Comparison of ENCODE assay signal across 28 mouse cellular contexts in the genomic region with DNA sequence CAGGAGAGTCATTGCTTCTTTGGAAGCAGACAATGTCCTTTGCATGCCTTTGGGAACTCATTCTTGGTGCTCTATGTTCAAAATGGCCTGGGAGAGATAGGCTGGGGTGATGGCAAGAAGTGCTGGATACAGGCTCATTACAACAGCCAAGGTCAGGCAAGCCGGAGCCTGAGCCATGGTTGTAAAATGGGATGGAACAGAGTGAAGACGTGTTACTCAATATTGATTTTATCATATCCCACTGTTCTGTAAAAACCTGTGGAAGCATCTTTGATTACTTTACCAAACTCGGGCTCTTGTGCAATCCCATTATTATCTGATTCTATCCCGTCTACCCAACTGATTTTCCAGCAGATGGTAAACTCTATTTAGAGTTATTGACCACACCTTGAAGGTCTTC.
"Had no signal": no experiment of that assay in that cellular context is flagged by ENCODE, and none has a peak within 500 bp of the region (broad histone marks: within the 10 kb centered on the region; RNA-seq: fewer than 3 reads in every experiment).

No protein-coding gene starts in this region.

- DNase-seq: cerebellum, adult 18-20 months; cerebellum, adult 2 months; cerebellum, adult 8-10 months; cerebellum, adult 9-10 months; cerebellum, adult 9-11 months; cerebellum, postnatal 10 days; cerebellum, postnatal 14 days; cerebellum, postnatal 25 days; cerebellum, postnatal 36 days; embryo, embryonic 11 days; forebrain, postnatal 0 days; gastrocnemius, adult 2 months; gastrocnemius, postnatal 10 days; gastrocnemius, postnatal 14 days; gastrocnemius, postnatal 25 days; gastrocnemius, postnatal 36 days; heart, adult 18-20 months; heart, adult 2 months had no signal

- H3K4me1 ChIP-seq: embryonic facial prominence, embryonic 10.5 days; embryonic facial prominence, embryonic 12.5 days; embryonic facial prominence, embryonic 13.5 days; embryonic facial prominence, embryonic 15.5 days; forebrain, embryonic 10.5 days; forebrain, embryonic 12.5 days; forebrain, embryonic 13.5 days; forebrain, embryonic 15.5 days had no signal

- H3K9ac ChIP-seq: embryonic facial prominence, embryonic 12.5 days; embryonic facial prominence, embryonic 13.5 days; embryonic facial prominence, embryonic 15.5 days; forebrain, embryonic 12.5 days; forebrain, embryonic 13.5 days; forebrain, embryonic 15.5 days; forebrain, postnatal 0 days had no signal

- H3K9me3 ChIP-seq: embryonic facial prominence, embryonic 10.5 days; embryonic facial prominence, embryonic 12.5 days; embryonic facial prominence, embryonic 13.5 days; embryonic facial prominence, embryonic 15.5 days; forebrain, embryonic 10.5 days; forebrain, embryonic 12.5 days; forebrain, embryonic 13.5 days; forebrain, embryonic 15.5 days had no signal

- ATAC-seq: forebrain, embryonic 13.5 days; forebrain, embryonic 14.5 days; forebrain, embryonic 15.5 days; forebrain, postnatal 0 days had no signal

- H3K27me3 ChIP-seq: embryonic facial prominence, embryonic 12.5 days; embryonic facial prominence, embryonic 13.5 days; embryonic facial prominence, embryonic 15.5 days; forebrain, embryonic 15.5 days had no signal

- H3K27ac ChIP-seq: embryonic facial prominence, embryonic 10.5 days; embryonic facial prominence, embryonic 12.5 days; embryonic facial prominence, embryonic 13.5 days; embryonic facial prominence, embryonic 15.5 days; forebrain, embryonic 10.5 days; forebrain, embryonic 12.5 days; forebrain, embryonic 13.5 days; forebrain, embryonic 15.5 days; gastrocnemius, adult 2 months; heart, adult 2 months had no signal

- H3K36me3 ChIP-seq: embryonic facial prominence, embryonic 10.5 days; embryonic facial prominence, embryonic 12.5 days; embryonic facial prominence, embryonic 13.5 days; embryonic facial prominence, embryonic 15.5 days; forebrain, embryonic 10.5 days; forebrain, embryonic 12.5 days; forebrain, embryonic 15.5 days had no signal

- H3K4me3 ChIP-seq: embryonic facial prominence, embryonic 10.5 days; embryonic facial prominence, embryonic 12.5 days; embryonic facial prominence, embryonic 13.5 days; embryonic facial prominence, embryonic 15.5 days; erythroblast, embryonic 14.5 days; forebrain, embryonic 10.5 days; forebrain, embryonic 12.5 days; forebrain, embryonic 13.5 days; forebrain, embryonic 15.5 days; gastrocnemius, adult 2 months; heart, adult 2 months had no signal

- H3K4me2 ChIP-seq: embryonic facial prominence, embryonic 12.5 days; embryonic facial prominence, embryonic 13.5 days; embryonic facial prominence, embryonic 15.5 days; forebrain, embryonic 12.5 days; forebrain, embryonic 13.5 days; forebrain, embryonic 15.5 days had no signal
